Mouse (Mus musculus) cerebellum, postnatal 4 days (tissue): ENCODE results near the gene Zfp593.

ENCODE experiments used
- DNase-seq, 2 experiments: peaks; one replicate each; pipeline ENCODE4 v3.0.0; 2022; ENCODE audit warnings: low spot score in 2 of 2, mixed read lengths in 1 of 2

Gene Zfp593

DNA sequence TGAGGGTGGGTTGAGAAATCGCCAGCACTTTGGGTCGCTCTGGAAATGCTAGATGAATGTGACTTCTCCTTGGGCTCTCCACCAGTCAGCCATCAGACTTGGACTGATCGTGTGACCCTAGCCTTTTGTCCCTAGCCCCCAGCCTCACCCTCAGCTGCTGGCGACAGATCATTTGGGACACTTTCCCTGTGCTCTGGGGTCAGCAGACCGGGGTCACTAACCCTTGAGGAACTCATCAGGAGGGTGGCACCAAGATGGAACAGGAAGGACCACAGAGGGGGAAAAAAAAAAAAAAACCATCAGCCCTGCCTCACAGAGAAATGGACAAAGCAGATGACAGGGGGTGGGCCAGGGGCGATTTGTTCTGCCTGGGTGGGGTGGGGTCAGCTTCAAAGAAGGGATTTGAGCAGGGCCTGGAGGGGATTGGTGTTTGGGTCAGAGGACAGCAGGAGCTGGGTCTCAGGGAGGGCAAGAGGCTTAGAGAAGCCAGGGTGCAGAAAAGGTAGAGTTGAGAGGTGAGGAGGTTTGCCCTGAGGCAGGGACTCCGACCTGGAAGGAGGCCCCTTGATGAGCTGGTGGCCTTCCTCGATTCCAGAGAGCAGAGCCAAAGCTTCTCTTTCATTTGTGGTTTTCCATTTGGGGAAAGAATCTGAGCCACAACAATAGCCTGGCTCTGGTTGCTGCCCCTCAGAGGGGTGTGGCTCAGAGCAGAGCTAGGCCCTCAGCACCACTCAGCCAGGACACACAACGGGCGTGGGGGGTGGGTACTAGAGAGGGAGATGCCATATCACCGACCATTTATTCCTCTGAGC is 12.0 kb upstream of the Zfp593 start:
- no peak for DNase-seq

DNA sequence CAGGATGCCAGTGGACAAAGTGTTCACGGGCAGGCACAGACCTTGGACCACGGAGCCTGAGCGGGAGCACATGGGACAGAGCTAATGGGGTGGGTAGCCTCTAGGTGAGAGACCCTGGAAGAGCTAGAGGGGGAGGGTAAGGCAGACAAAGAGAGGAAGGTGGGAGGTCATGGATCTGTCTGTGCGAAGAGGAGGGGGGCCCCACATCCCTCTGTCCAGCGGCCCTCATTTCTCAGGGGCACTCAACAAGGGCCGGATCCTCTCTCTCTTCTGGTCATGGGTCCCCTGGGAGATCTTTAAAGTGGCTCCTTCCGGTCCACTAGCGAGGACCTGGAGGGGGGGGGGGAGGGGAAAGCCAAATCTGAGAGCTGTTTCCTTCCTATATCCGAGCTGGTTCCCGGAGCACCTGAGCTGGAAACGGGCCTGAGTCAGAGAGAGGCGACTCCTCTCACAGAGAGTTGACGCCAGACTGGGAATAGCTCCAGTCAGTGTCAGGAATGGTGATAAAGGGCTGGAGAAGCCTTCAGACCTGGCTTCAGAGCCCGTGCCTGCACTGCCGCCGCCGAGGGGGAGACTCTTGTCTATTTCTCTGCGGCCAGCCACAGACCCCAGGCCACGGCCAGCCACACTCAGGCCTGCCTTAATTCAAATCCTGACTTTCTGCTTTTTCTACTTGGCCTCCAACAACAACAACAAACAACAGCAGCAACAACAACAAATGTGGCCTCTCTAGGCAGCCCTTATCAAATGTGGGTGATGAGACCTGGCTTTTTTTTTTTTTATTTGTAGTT is 11.2 kb upstream of the Zfp593 start:
- DNase-seq: no peak

DNA sequence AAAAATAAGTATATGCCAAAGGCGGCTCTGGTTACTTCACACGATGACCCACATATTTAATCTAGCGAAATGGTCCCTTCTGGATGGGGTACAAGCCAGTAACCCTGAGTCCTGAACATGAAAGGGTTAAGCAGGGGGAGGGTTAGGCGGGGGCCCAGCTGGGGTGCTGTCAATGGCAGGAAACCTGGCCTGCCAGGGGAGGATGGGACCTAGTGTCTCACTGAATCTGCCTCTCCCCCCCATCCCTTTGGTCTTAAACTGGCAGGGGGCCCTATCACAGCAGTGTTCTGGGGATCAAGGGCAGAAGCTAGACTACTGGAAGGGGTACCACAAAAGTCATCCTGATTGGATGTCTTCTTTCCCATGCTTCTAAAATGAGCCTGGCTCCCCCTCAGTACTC is 10.5 kb upstream of the Zfp593 start:
- no peak for DNase-seq

DNA sequence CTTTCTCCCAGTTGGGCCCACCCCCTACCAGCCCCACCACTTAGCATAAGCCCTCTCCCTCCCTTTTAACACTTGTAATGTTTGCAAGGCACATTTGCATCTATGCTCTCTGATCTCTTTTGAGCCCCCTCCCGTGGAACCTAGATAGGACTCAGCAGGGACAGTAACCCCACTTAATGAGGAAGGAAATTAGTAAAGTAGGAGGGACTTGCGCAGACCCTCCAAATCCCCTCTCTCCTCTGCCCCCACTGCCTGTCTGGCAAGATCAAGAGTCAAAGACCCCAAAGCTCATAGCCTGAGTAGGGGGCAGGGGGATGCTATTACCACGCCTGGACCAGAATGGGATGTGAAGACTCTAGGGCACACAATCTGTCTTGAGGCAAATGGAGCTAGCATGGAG is 9.4 kb upstream of the Zfp593 start:
- no peak for DNase-seq

DNA sequence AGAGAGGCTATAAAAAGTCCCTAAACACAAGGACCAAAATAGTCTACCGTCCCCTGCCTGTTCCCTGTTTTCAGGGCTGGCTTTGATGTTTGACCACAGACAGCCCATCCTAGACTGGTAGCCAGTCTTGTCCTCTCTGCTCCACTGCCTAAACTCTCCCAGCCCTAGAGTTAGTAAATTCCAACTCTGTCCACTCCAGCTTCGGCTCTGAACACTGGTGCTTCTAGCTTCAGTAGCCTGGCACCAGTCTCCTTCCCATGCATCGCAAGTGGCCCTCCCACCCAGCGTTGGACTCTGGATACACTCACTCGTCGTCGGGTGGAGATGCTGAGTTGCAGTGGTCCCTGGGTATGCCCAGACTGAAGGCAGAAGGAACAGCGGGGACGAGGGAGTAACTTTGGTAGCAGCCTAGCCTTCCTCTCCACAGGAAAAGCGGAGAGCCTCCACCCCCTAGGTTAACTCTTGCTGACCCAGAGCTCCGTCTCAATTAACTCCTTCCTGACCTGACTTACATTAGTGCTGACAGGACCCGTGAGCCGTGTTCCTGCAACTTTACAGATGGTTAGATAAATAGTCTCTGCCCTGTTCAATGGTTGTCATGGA is 8.4 kb upstream of the Zfp593 start, which contains the start of gene Grrp1:
TSS of gene Grrp1 (minus strand) at position 385 of the 603 bp plus-strand sequence.
- no peak for DNase-seq

DNA sequence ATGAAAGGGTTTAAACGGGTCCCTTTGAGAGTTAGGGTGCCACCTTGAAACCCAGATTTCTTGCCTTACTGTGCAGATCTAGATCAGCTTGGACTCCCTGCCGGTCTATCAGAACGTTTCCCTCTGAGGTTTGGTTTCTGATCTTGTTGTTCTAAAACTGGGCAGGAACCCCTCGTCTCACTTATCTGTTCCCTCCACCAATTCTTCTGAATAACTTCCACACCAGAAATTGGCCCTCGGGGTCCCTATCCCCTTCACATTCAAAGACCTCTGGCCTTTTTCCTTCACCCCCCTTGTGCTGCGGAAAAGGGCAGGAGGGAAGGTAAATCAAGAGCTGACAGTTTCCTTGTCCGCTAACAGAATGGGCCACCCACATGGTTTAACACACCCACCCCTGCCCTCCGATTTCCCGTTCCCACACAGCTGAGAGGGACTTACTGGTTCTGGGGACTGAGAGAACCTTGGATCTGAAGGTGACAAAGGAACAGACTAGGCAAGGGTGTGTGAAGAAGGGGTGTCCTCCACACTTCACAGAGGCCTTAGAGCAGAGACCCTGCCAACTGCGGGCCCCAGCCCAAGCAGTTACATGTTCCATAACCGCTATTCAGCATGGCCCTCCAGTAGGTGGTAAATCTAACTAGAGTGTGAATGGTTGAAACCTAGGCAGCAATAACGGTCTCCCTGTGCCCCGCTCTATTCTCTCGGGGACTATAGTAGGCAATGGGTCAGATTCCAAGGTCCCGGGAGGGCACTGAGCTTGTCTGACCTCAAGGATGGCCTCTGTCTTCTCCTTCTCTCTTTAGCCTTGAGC is 7.7 kb upstream of the Zfp593 start:
- DNase-seq: no peak

GRCm38 (mm10) chr4:134252131-134252910 is 6.9 kb upstream of the Zfp593 start:
- no peak for DNase-seq

DNA sequence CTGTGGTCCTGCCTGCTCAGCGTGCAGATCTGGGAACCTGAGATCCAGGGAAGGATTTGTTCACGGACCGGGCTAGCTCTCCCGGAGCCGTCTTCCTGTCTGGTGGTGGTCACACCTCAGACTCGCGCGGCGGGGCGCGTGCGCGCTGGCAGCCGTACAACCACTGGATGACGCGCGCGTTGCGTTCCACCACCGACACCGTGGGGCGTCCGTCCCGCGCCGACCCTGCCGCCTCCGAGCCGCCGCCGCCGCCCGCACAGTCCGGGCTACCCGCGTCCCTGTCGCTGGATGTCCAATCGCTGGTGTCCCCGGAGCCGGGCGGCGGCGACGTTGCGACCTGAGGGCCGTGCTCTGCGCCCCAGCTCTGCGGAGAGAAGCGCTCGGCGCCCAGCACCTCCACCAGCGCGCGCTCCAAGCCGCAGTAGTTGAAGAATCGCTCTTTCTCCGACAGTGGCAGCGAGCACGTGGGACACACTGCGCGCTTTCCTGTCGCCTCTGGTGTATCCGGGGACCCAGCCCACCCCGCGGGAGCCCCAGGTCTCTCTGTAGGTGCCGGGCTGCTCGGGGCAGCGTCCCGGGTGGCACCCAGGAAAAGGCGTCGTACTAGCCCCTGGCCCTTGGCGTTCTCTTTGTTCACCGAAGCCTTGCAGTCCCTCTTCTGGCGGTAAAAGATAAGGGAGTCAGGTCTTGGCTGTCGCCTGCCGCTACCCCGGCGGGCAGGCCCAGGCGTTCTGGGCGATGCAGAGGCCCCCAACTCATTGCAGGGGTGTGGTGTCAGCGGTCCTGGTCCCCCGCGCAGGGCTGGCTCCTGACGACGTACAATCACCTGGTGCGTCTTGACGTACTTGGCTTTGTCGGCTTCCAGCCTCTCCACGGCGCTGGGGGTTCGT is 6.1 kb upstream of the Zfp593 start:
- peak in 1 of 2 experiments; percentile 42 for DNase-seq

GRCm38 (mm10) chr4:134250930-134251240 is 5.5 kb upstream of the Zfp593 start:
- DNase-seq: no peak

- DNase-seq: no peak
Observed at GRCm38 (mm10) chr4:134250116-134250929, 4.9 kb upstream of the Zfp593 start.

DNA sequence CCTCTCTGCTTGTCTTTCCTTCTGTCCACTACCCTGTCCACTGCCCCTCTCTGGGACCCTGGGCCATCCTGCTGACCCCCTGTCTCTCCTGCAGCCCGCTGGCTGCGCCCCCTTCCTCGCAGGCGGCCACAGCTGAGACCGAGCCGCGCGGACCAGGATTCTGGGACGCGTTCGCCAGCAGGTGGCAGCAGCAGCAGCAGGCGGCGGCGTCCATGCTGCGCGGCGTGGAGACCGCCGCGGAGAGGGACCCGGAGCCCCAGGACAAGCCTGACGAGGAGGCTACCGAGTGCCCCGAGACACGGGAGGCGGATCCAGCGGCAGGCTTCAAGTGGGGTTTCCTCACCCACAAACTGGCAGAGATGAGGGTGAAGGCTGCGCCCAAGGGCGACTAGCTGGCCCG is 4.3 kb upstream of the Zfp593 start:
- DNase-seq: peak; percentile 52 to 79

GRCm38 (mm10) chr4:134246719-134247258 is 1.4 kb upstream of the Zfp593 start, which contains the start of gene Gm30191:
Gm30191 (plus strand) TSS chr4:134246935.
- peak in 1 of 2 experiments; percentile 27 for DNase-seq

DNA sequence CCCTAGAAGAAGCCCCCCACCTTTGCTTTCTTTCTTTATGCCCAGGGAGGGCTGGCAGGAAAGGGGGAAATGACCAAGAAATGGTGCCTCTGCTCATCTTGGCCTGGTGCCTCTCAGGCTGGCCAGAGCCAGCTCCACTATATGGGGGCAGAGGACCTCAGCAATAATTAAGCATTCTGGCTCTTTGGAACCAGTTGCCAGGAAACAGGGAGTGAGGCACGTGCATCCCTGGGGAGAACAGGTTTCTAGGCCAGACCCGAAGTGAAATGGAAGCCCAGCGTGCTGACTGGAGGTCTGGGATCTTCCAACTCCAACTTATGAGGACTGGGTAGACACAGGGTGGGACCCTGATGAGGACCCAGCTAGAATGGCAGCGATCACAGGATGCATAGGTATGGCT is 864 bp upstream of the Zfp593 start:
- DNase-seq: peak in 1 of 2 experiments; percentile 30

DNA sequence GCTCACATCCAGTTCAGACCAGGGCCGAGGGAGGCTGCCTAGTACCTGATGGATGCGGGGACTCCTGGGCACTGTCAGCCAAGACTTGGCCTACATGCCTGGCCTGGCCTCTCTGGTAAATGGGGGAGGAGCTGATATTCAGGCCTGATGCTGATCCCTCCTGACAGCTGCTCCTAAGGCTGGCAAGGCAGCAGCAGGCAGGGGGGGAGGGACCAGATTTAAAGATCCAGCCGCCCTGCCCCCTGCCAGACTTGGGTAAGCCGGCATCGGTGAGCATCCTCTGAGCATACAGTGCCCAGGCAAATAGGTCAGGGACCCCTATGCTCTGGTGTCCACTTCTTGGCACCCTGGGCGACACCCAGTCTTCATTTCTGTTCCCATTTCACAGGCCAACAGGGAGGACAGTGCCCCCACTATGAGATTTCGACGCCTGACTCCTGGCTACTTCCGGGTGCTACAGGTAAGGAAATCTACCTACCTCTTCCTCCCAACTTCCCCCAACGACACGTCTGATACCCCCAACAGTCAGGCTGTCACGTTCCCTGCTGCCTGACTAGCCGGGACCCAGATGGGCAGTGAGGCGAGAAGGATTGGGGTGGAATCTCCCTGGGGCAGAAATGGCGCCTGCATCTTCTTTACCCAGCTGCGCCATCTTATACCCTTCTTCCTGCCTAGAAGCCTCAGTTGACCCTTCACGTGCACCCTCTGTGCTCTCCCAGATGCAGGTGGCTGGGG is 1.7 kb downstream of the Zfp593 start, which contains the start of gene E130218I03Rik:
TSS of gene E130218I03Rik (plus strand) at position 147 of the 735 bp plus-strand sequence.
- peak in 1 of 2 experiments; percentile 42 for DNase-seq

- no peak for DNase-seq
Observed at GRCm38 (mm10) chr4:134238686-134239085, 6.7 kb downstream of the Zfp593 start.

- peak in 1 of 2 experiments; percentile 55 for DNase-seq
Observed at GRCm38 (mm10) chr4:134238279-134238651, 7.1 kb downstream of the Zfp593 start, which contains the start of gene Cnksr1. Cnksr1 (minus strand) TSS chr4:134238399.

DNA sequence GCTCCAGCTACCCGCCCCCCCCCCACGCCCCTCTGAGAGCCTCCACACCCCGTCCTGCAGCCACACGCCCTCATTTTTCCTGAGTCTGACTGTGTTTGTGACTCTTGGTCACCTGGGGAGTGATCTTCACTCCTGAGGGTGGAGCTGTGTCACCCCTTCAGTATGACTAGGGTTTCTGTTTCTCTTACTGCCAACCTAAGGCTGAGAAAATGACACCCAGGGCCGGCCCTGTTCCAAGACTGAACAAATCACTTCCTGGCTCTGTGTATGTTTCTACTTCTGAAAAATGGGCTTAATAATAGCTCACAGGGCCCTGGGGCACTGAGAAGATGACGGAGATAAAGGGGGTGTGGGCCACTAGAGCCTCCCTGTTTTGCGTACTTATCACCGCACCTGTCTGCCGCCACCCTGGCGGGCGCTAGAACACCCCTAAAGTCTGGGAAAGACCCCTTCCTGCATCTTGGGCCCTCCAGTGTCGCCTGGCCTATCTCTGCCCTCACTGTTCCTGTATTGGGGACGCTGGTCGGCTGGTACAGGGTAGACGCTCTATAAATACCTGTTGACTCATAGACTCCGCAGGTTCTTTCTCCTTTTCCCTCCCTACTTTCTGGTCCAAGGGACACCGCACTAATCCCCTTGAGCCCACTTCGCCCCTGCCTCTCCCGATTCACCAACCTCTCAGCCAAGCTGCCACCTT is 7.7 kb downstream of the Zfp593 start:
- no peak for DNase-seq
